15 mouse cellular contexts compared by ENCODE assay signal in genomic region chr3:105046870-105047269, GRCm38 (mm10). TPM values are rescaled to one million over a fixed set of nuclear protein-coding genes. Genes with fewer than 3 reads are reported as not detected.
DNase-seq lines count a peak whose midpoint lies in the region; ATAC-seq and TF ChIP-seq lines count a peak whose summit lies in the region.
"Had no signal": no experiment of that assay in that cellular context is flagged by ENCODE, and none has a peak within 500 bp of the region (broad histone marks: within the 10 kb centered on the region; RNA-seq: fewer than 3 reads in every experiment).

No protein-coding gene starts in this region.

- H3K9ac ChIP-seq in limb, embryonic 15.5 days = no peak overlapping the region
- peak overlapping the region; percentile 54; the same call in 1 of the 2 replicates for H3K9ac ChIP-seq in heart, embryonic 11.5 days (ENCODE audit: low read depth, low read length)
- H3K9ac ChIP-seq: hindbrain, embryonic 13.5 days; neural tube, embryonic 15.5 days had no signal

- H3K9me3 ChIP-seq in limb, embryonic 15.5 days = no peaks in the 10 kb centered on the region
- no peaks in the 10 kb centered on the region for H3K9me3 ChIP-seq in limb, embryonic 10.5 days (replicated peaks)
- no peaks in the 10 kb centered on the region for H3K9me3 ChIP-seq in heart, embryonic 11.5 days (replicated peaks; ENCODE audit: control insufficient read depth, low read length)
- H3K9me3 ChIP-seq: hindbrain, embryonic 13.5 days; limb, embryonic 13.5 days; neural tube, embryonic 15.5 days had no signal

- DNase-seq in gastrocnemius, adult 2 months = no peak
- DNase-seq in gastrocnemius, adult 8-10 months (ENCODE audit: low spot score in 2 of 2) = no peak
- DNase-seq in limb, embryonic 10.5 days (ENCODE audit: low spot score) = no peak
- DNase-seq in embryo, embryonic 11 days = no peak
- DNase-seq in adrenal gland, postnatal 14 days = no peak

- no peak for TF ChIP-seq CTCF in gastrocnemius, adult 2 months (IDR thresholded peaks at IDR 0.05)

- WGBS in limb, embryonic 15.5 days = 66% methylated on average over 5 of the region's 5 CpGs
- WGBS in limb, embryonic 10.5 days = 79% methylated on average over 5 of the region's 5 CpGs
- WGBS in heart, embryonic 11.5 days (ENCODE audit: insufficient replicate concordance) = 15% methylated on average over 5 of the region's 5 CpGs

- no peaks in the 10 kb centered on the region for H3K27me3 ChIP-seq in limb, embryonic 15.5 days
- no peaks in the 10 kb centered on the region for H3K27me3 ChIP-seq in limb, embryonic 10.5 days (ENCODE audit: low read depth, poor library complexity, severe bottlenecking)
- H3K27me3 ChIP-seq in heart, embryonic 11.5 days (ENCODE audit: control insufficient read depth, insufficient read depth, low read length) = no peaks in the 10 kb centered on the region
- H3K27me3 ChIP-seq: hindbrain, embryonic 13.5 days; limb, embryonic 13.5 days; neural tube, embryonic 15.5 days had no signal

- no peak for ATAC-seq in limb, embryonic 15.5 days (ENCODE audit: insufficient number of reproducible peaks, low FRiP score, low TSS enrichment, low read depth)
- no peak for ATAC-seq in heart, embryonic 11.5 days (replicated peaks; ENCODE audit: insufficient number of reproducible peaks, low FRiP score, low TSS enrichment)
- ATAC-seq in megakaryocyte progenitor cell, adult 5-6 weeks (replicated peaks; ENCODE audit: poor library complexity) = peak; percentile 89
- ATAC-seq: midbrain, embryonic 16.5 days had no signal

- peaks cover 34% of the 10 kb centered on the region for H3K4me1 ChIP-seq in limb, embryonic 15.5 days
- H3K4me1 ChIP-seq in limb, embryonic 10.5 days = peaks cover 38% of the 10 kb centered on the region
- peaks cover 73% of the 10 kb centered on the region for H3K4me1 ChIP-seq in heart, embryonic 11.5 days (ENCODE audit: control insufficient read depth, insufficient read depth, low read length)

- H3K4me3 ChIP-seq in gastrocnemius, adult 2 months = peak overlapping the region; percentile 38
- H3K4me3 ChIP-seq in limb, embryonic 15.5 days = no peak overlapping the region
- H3K4me3 ChIP-seq in limb, embryonic 10.5 days = no peak overlapping the region
- peak overlapping the region; percentile 18 for H3K4me3 ChIP-seq in heart, embryonic 11.5 days (ENCODE audit: low read depth, low read length)
- H3K4me3 ChIP-seq: hindbrain, embryonic 13.5 days; limb, embryonic 13.5 days; neural tube, embryonic 15.5 days had no signal

- no peaks in the 10 kb centered on the region for H3K36me3 ChIP-seq in limb, embryonic 15.5 days
- peaks cover 23% of the 10 kb centered on the region for H3K36me3 ChIP-seq in limb, embryonic 10.5 days
- no peaks in the 10 kb centered on the region for H3K36me3 ChIP-seq in heart, embryonic 11.5 days (ENCODE audit: control insufficient read depth, insufficient read depth, low read length)
- H3K36me3 ChIP-seq: hindbrain, embryonic 13.5 days; limb, embryonic 13.5 days; neural tube, embryonic 15.5 days had no signal

- H3K4me2 ChIP-seq in limb, embryonic 15.5 days = no peak overlapping the region
- H3K4me2 ChIP-seq in heart, embryonic 11.5 days = peak overlapping the region; percentile 56
- H3K4me2 ChIP-seq: hindbrain, embryonic 13.5 days; limb, embryonic 13.5 days; neural tube, embryonic 15.5 days had no signal

- intact Hi-C loops in gastrocnemius, adult 2 months (cut with DNase I) = no loop called here

- H3K27ac ChIP-seq in gastrocnemius, adult 2 months = peak overlapping the region; percentile 65
- H3K27ac ChIP-seq in limb, embryonic 15.5 days = peak overlapping the region; percentile 22; the same call in 1 of the 2 replicates
- no peak overlapping the region for H3K27ac ChIP-seq in limb, embryonic 10.5 days
- H3K27ac ChIP-seq in heart, embryonic 11.5 days (ENCODE audit: low read depth, low read length) = peak overlapping the region; percentile 77
- H3K27ac ChIP-seq: hindbrain, embryonic 13.5 days; neural tube, embryonic 15.5 days had no signal

RNA-seq across cellular contexts. Expression of gene Cttnbp2nl, which starts 6.1 kb away (rescaled TPM):
- 1 to 10 TPM; 4.5 to 8.4 TPM for total RNA-seq in gastrocnemius, adult 2 months (2021)
- 1 to 10 TPM; 2.7 to 5.5 (median 4.0) TPM for total RNA-seq in gastrocnemius, adult 8-10 months (2022)
- 28.1 and 28.7 TPM in 2 replicates for polyA plus RNA-seq in limb, embryonic 15.5 days (2015; fragmentation: Nextera tagmentation; extraction: Ambion mirVana)
- 40.5 and 50.1 TPM in 2 replicates for polyA plus RNA-seq in limb, embryonic 10.5 days (2016; fragmentation: Nextera tagmentation; extraction: Ambion mirVana)
- 26.1 and 35.7 TPM in 2 replicates for polyA plus RNA-seq in heart, embryonic 11.5 days (2014; fragmentation: Nextera tagmentation; extraction: Ambion mirVana)
- 0.17 and 0.39 TPM in 2 replicates for total RNA-seq in megakaryocyte progenitor cell, adult 5-6 weeks (2015)
- total RNA-seq in megakaryocyte progenitor cell, adult 5-6 weeks (2017) = 0.07 TPM in 1 of 2 replicates, not detected in the other
- total RNA-seq in adrenal gland, postnatal 14 days (2021) = 22.9 and 27.3 TPM in 2 replicates

RNA-seq across cellular contexts. Expression of gene 4930564D02Rik, which starts 19.8 kb away (rescaled TPM):
- not detected for total RNA-seq in gastrocnemius, adult 2 months (2021)
- not detected for total RNA-seq in gastrocnemius, adult 8-10 months (2022)
- not detected in 2 replicates for polyA plus RNA-seq in limb, embryonic 15.5 days (2015; fragmentation: Nextera tagmentation; extraction: Ambion mirVana)
- not detected in 2 replicates for polyA plus RNA-seq in limb, embryonic 10.5 days (2016; fragmentation: Nextera tagmentation; extraction: Ambion mirVana)
- polyA plus RNA-seq in heart, embryonic 11.5 days (2014; fragmentation: Nextera tagmentation; extraction: Ambion mirVana) = not detected in 2 replicates
- not detected in 2 replicates for total RNA-seq in megakaryocyte progenitor cell, adult 5-6 weeks (2015)
- total RNA-seq in megakaryocyte progenitor cell, adult 5-6 weeks (2017) = not detected in 2 replicates
- total RNA-seq in adrenal gland, postnatal 14 days (2021) = not detected in 2 replicates
- total RNA-seq: adrenal gland, postnatal 36 days; gastrocnemius, adult 18-20 months; layer of hippocampus, postnatal 25 days had no signal
- polyA plus RNA-seq: hindbrain, embryonic 13.5 days; limb, embryonic 13.5 days; midbrain, embryonic 16.5 days; neural tube, embryonic 15.5 days had no signal

Comparison
In these comparisons a context has a peak if more than half of its experiments do, and no peak if none do; other contexts are left out.
1. H3K4me3 ChIP-seq: peak in gastrocnemius, adult 2 months (single experiment) and heart, embryonic 11.5 days (single experiment); none in limb, embryonic 15.5 days (single experiment) and limb, embryonic 10.5 days (single experiment).